Mouse (Mus musculus): ENCODE measurements at regions not wholly inside any gene's neighbourhood (a gene's known extent, or its start where the extent isn't known, plus 50 kb on each side); places are given as distances from the start of the nearest gene placed in this dataset.

GRCm38 (mm10) chr16:62500334-62500733 lies 286.3 kb downstream of the Nsun3 start:
- TF ChIP-seq POLR2A (IDR thresholded peaks at IDR 0.05; ENCODE audit: borderline replicate concordance, low read depth, low read length) (no peak), CTCF (IDR thresholded peaks at IDR 0.05; ENCODE audit: low read depth, low read length) (no peak)
- Histone ChIP-seq H3K27ac (ENCODE audit: insufficient read depth, low read depth, low read length) (no peak overlapping the region), H3K4me3 (ENCODE audit: insufficient read depth, low read length) (no peak overlapping the region), H3K4me1 (ENCODE audit: control insufficient read depth, insufficient read depth, low read length) (no peaks in the 10 kb centered on the region)

DNA sequence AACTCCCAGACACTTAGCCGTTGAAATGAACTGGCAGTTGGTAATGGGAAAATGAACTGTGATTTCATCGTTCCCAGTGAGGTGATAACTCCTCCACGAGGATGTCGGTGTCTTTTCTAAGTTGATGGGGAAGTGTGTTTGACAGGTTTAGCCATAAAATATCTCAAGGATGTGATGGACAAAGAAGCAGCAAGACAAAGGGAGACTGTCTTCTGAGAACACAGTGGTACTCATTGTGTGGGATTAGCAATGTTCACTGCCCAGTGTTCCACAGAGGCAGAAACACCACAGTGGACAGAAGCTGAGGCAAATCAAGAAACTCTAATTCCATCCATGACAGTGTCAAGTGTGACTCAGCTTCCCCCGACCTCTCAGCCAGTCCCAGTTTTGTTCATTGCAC lies 287.9 kb downstream of the Nsun3 start:
- Histone ChIP-seq H3K4me1 (ENCODE audit: control insufficient read depth, insufficient read depth, low read length) (no peaks in the 10 kb centered on the region), H3K27ac (ENCODE audit: insufficient read depth, low read depth, low read length) (no peak overlapping the region), H3K4me3 (ENCODE audit: insufficient read depth, low read length) (no peak overlapping the region)
- no peak for TF ChIP-seq CTCF (IDR thresholded peaks at IDR 0.05; ENCODE audit: low read depth, low read length)
- TF ChIP-seq POLR2A (IDR thresholded peaks at IDR 0.05; ENCODE audit: borderline replicate concordance, low read depth, low read length): no peak

DNA sequence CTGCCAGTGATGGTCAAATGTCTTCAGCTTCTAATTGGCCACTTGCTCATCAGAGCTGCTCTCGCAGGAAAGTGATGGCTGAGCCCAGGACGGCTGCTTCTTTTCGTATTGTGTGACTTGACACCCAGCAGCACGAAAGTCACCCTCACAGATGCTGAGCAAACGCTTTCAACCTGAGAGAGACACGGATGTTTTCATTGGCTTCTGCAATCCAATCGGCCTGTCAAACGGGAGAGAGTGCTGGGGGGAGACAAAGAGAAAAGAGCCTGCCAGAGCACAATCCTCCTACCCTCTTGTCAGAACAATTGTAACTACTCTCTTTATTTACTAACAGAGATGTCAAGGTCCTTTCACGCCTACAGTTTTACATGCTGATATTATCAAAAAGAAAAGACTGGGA lies 289.9 kb downstream of the Nsun3 start:
- Histone ChIP-seq H3K4me3 (ENCODE audit: insufficient read depth, low read length) (no peak overlapping the region), H3K27ac (ENCODE audit: insufficient read depth, low read depth, low read length) (no peak overlapping the region), H3K4me1 (ENCODE audit: control insufficient read depth, insufficient read depth, low read length) (no peaks in the 10 kb centered on the region)
- no peak for TF ChIP-seq POLR2A (IDR thresholded peaks at IDR 0.05; ENCODE audit: borderline replicate concordance, low read depth, low read length)
- TF ChIP-seq CTCF (IDR thresholded peaks at IDR 0.05; ENCODE audit: low read depth, low read length): no peak

- H3K4me1 ChIP-seq (ENCODE audit: control insufficient read depth, insufficient read depth, low read length): no peaks in the 10 kb centered on the region
- no peak overlapping the region for H3K27ac ChIP-seq (ENCODE audit: insufficient read depth, low read depth, low read length)
- no peak for TF ChIP-seq POLR2A (IDR thresholded peaks at IDR 0.05; ENCODE audit: borderline replicate concordance, low read depth, low read length)
- TF ChIP-seq CTCF (IDR thresholded peaks at IDR 0.05; ENCODE audit: low read depth, low read length): no peak
- no peak overlapping the region for H3K4me3 ChIP-seq (ENCODE audit: insufficient read depth, low read length)
Measured at GRCm38 (mm10) chr16:62470133-62470532, 316.5 kb downstream of the Nsun3 start.

- TF ChIP-seq POLR2A (IDR thresholded peaks at IDR 0.05; ENCODE audit: borderline replicate concordance, low read depth, low read length) (no peak), CTCF (IDR thresholded peaks at IDR 0.05; ENCODE audit: low read depth, low read length) (no peak)
- Histone ChIP-seq H3K4me3 (ENCODE audit: insufficient read depth, low read length) (no peak overlapping the region), H3K4me1 (ENCODE audit: control insufficient read depth, insufficient read depth, low read length) (no peaks in the 10 kb centered on the region), H3K27ac (ENCODE audit: insufficient read depth, low read depth, low read length) (no peak overlapping the region)
Measured at GRCm38 (mm10) chr16:62469286-62469685, 317.3 kb downstream of the Nsun3 start.

DNA sequence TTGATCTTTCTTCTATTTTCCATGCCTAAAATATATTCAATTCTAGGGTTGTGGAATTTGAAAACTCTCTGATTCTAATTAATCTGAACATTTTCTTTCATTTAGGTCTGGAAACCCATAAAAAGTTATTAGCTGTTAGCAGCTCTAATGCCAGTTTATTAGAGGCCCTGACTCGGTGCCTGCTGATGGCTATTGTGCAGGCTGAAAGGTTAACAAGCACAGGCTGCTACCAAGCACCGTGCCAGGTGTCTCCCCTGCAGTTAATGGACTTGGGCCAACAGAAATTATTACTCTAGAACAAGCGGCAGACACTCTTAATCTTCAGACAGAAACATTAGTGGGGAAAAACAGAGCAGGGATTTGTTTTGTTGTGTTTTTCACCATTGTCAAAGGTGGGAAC lies 317.8 kb downstream of the Nsun3 start:
- Histone ChIP-seq H3K4me3 (ENCODE audit: insufficient read depth, low read length) (no peak overlapping the region), H3K27ac (ENCODE audit: insufficient read depth, low read depth, low read length) (no peak overlapping the region), H3K4me1 (ENCODE audit: control insufficient read depth, insufficient read depth, low read length) (no peaks in the 10 kb centered on the region)
- TF ChIP-seq CTCF (IDR thresholded peaks at IDR 0.05; ENCODE audit: low read depth, low read length): no peak
- TF ChIP-seq POLR2A (IDR thresholded peaks at IDR 0.05; ENCODE audit: borderline replicate concordance, low read depth, low read length): no peak

GRCm38 (mm10) chr16:62459949-62460551 lies 326.6 kb downstream of the Nsun3 start:
- no peaks in the 10 kb centered on the region for H3K4me1 ChIP-seq (ENCODE audit: control insufficient read depth, insufficient read depth, low read length)
- H3K4me3 ChIP-seq (ENCODE audit: insufficient read depth, low read length): no peak overlapping the region
- no peak overlapping the region for H3K27ac ChIP-seq (ENCODE audit: insufficient read depth, low read depth, low read length)
- no peak for TF ChIP-seq CTCF (IDR thresholded peaks at IDR 0.05; ENCODE audit: low read depth, low read length)
- TF ChIP-seq POLR2A (IDR thresholded peaks at IDR 0.05; ENCODE audit: borderline replicate concordance, low read depth, low read length): no peak

DNA sequence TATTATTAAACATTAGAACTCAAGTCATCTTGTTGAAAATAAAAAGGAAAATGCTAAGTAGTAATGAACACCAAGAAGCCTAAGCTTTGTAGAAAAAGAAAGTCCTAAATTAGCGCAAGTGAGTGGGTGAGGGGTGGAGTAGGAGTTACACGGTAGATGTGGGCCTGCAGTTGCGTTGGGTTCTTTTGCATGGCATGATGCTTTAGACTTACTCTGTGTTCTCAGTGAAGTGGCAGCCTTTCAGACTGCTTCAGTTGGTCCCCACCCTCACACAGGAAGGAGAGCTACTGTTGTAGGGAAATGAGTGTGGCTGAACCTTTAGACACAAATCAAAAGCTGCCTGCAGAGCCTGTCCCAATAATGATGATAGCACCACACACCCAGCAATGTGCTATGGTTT lies 336.9 kb downstream of the Nsun3 start:
- H3K4me1 ChIP-seq (ENCODE audit: control insufficient read depth, insufficient read depth, low read length): no peaks in the 10 kb centered on the region
- TF ChIP-seq CTCF (IDR thresholded peaks at IDR 0.05; ENCODE audit: low read depth, low read length): no peak
- TF ChIP-seq POLR2A (IDR thresholded peaks at IDR 0.05; ENCODE audit: borderline replicate concordance, low read depth, low read length): no peak
- no peak overlapping the region for H3K4me3 ChIP-seq (ENCODE audit: insufficient read depth, low read length)
- no peak overlapping the region for H3K27ac ChIP-seq (ENCODE audit: insufficient read depth, low read depth, low read length)

DNA sequence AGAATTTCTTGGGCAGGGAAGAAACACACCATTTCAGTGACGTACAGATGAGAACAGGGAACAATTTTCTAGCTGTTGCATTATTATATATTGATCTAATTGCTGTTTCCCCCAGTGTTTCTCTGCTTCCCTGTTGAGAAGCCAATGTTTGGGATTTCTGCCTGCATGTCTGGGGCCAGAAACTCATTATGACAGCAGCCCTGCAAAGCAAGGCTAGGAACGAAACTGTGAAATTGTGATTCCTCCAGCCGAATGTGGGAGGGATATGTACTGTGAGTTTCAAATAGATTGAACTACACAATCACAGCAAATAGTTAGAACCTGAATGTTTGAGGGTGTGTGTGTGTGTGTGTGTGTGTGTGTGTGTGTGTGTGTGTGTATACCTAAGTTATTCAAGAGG lies 339.2 kb downstream of the Nsun3 start:
- no peaks in the 10 kb centered on the region for H3K4me1 ChIP-seq (ENCODE audit: control insufficient read depth, insufficient read depth, low read length)
- H3K27ac ChIP-seq (ENCODE audit: insufficient read depth, low read depth, low read length): no peak overlapping the region
- TF ChIP-seq CTCF (IDR thresholded peaks at IDR 0.05; ENCODE audit: low read depth, low read length) (no peak), POLR2A (IDR thresholded peaks at IDR 0.05; ENCODE audit: borderline replicate concordance, low read depth, low read length) (no peak)
- H3K4me3 ChIP-seq (ENCODE audit: insufficient read depth, low read length): no peak overlapping the region

DNA sequence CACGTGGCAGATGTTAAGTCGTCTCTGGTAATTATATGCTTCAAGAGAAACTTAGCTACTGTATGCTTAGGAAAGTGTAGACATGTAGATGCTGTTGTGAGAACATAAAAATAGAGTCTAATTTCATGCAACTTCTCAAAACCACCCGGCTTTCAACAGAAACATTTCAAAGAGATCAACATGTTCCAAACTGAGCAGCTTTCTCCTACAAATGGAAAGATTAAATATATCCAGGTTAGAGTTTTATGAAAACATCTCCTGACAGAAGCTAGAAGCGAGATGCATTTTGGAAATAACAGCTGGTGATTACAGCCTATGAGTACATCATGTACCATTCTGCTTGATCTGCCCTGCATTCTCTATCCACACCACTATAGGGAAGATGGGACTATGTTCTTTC lies 345.4 kb downstream of the Nsun3 start:
- Histone ChIP-seq H3K27ac (ENCODE audit: insufficient read depth, low read depth, low read length) (no peak overlapping the region), H3K4me3 (ENCODE audit: insufficient read depth, low read length) (no peak overlapping the region), H3K4me1 (ENCODE audit: control insufficient read depth, insufficient read depth, low read length) (no peaks in the 10 kb centered on the region)
- TF ChIP-seq POLR2A (IDR thresholded peaks at IDR 0.05; ENCODE audit: borderline replicate concordance, low read depth, low read length): no peak
- TF ChIP-seq CTCF (IDR thresholded peaks at IDR 0.05; ENCODE audit: low read depth, low read length): no peak

DNA sequence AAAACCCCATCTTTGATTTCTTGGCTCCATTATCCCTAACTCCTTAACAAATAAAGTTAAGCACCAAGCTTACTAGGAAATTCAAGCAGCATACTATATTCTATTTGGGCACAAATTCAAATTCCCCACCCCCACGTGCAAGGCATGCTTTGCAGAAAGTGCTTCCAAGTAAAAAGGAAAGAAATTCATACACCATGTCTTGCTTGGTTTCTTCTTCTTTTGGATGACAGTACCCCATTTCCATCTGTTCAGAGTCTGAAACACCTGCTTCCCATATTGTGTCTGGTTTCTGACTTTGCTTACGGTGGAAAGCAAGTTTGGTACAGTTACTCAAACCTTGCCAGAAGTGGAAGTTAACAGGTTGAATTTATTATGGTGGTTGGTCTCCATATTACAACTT lies 353.5 kb downstream of the Nsun3 start:
- TF ChIP-seq CTCF (IDR thresholded peaks at IDR 0.05; ENCODE audit: low read depth, low read length): no peak
- TF ChIP-seq POLR2A (IDR thresholded peaks at IDR 0.05; ENCODE audit: borderline replicate concordance, low read depth, low read length): no peak
- Histone ChIP-seq H3K4me3 (ENCODE audit: insufficient read depth, low read length) (no peak overlapping the region), H3K27ac (ENCODE audit: insufficient read depth, low read depth, low read length) (no peak overlapping the region), H3K4me1 (ENCODE audit: control insufficient read depth, insufficient read depth, low read length) (no peaks in the 10 kb centered on the region)
